Mouse (Mus musculus) myocyte (in vitro differentiated cells): ENCODE measurements around the gene Ggt5. TPM values are rescaled to one million over a fixed set of nuclear protein-coding genes. Genes with fewer than 3 reads are reported as not detected.

Source experiments
- H3K27me3 ChIP-seq: one replicate; pipeline ENCODE4 v1.6.1; 2011; ENCODE audit not compliant: control insufficient read depth, insufficient read depth, insufficient read length
- H3K36me3 ChIP-seq: one replicate; pipeline ENCODE4 v1.6.1; 2011; ENCODE audit not compliant: control insufficient read depth, insufficient read depth
- H3K4me2 ChIP-seq: one replicate; pipeline ENCODE4 v1.6.1; 2011; ENCODE audit warnings: low read depth, control low read depth
- H3K4me3 ChIP-seq: one replicate; pipeline ENCODE4 v1.5.1; 2011; ENCODE audit warnings: mild to moderate bottlenecking, control low read depth, moderate library complexity
- H3K79me2 ChIP-seq: one replicate; pipeline ENCODE4 v1.6.1; 2011; ENCODE audit not compliant: control insufficient read depth, insufficient read depth
- H3ac ChIP-seq: one replicate; pipeline ENCODE4 v1.6.1; 2011; ENCODE audit not compliant: control insufficient read depth, insufficient read length
- CEBPB ChIP-seq: IDR thresholded peaks from 2 replicates; pipeline ENCODE4 v1.6.1; 2011; ENCODE audit warnings: mild to moderate bottlenecking, moderate library complexity; ENCODE audit not compliant: poor library complexity, insufficient read depth, severe bottlenecking
- E2F4 ChIP-seq: IDR thresholded peaks from one replicate; pipeline ENCODE4 v1.6.1; 2011; ENCODE audit warnings: mild to moderate bottlenecking, control low read depth, moderate library complexity; ENCODE audit not compliant: insufficient read depth
- MAX ChIP-seq: IDR thresholded peaks from one replicate; pipeline ENCODE4 v1.6.1; 2011; ENCODE audit warnings: low read depth, mild to moderate bottlenecking, control low read depth
- MYOD1 ChIP-seq, 3 experiments: IDR thresholded peaks; one replicate each; pipeline ENCODE4 v1.6.1; 2011; ENCODE audit warnings: control low read depth in 2 of 3, low read depth in 2 of 3, mild to moderate bottlenecking in 2 of 3, moderate library complexity in 1 of 3; ENCODE audit not compliant: insufficient read length in 2 of 3, control insufficient read depth in 1 of 3
- MYOG ChIP-seq, 3 experiments: IDR thresholded peaks; one replicate each; pipeline ENCODE4 v1.6.1; 2011; ENCODE audit warnings: control low read depth in 2 of 3, low read depth in 2 of 3, mild to moderate bottlenecking in 2 of 3; ENCODE audit not compliant: insufficient read length in 2 of 3, control insufficient read depth in 1 of 3, insufficient read depth in 1 of 3
- POLR2A ChIP-seq: IDR thresholded peaks from one replicate; pipeline ENCODE4 v1.6.1; 2011; ENCODE audit warnings: low read depth, mild to moderate bottlenecking, control low read depth, moderate library complexity; ENCODE audit not compliant: insufficient read length
- POLR2AphosphoS2 ChIP-seq: IDR thresholded peaks from one replicate; pipeline ENCODE4 v1.6.1; 2011; ENCODE audit warnings: low read depth, control low read depth; ENCODE audit not compliant: insufficient read length
- REST ChIP-seq: IDR thresholded peaks from one replicate; pipeline ENCODE4 v1.6.1; 2011; ENCODE audit warnings: mild to moderate bottlenecking, control low read depth, moderate library complexity; ENCODE audit not compliant: insufficient read depth, insufficient read length
- SRF ChIP-seq: IDR thresholded peaks from one replicate; pipeline ENCODE4 v1.6.1; 2011; ENCODE audit warnings: low read depth; ENCODE audit not compliant: control insufficient read depth, insufficient read length
- TCF12 ChIP-seq: IDR thresholded peaks from one replicate; pipeline ENCODE4 v1.6.1; 2011; ENCODE audit warnings: mild to moderate bottlenecking, control low read depth; ENCODE audit not compliant: poor library complexity, insufficient read depth, severe bottlenecking
- TCF3 ChIP-seq: IDR thresholded peaks from one replicate; pipeline ENCODE4 v1.6.1; 2011; ENCODE audit warnings: low read depth, control low read depth; ENCODE audit not compliant: insufficient read length
- USF1 ChIP-seq: IDR thresholded peaks from one replicate; pipeline ENCODE4 v1.6.1; 2011; ENCODE audit warnings: low read depth, mild to moderate bottlenecking, control low read depth, moderate library complexity
- polyA plus RNA-seq: library from polyadenylated mRNA; unstranded; fragments of >200 nt; fragmentation: generic; extraction: Trizol; gene quantifications from one replicate; pipeline ENCODE4 v1.2.1, GENCODE M21; 2012; ENCODE audit warnings: missing spikeins

Ggt5 gene
- polyA plus RNA-seq, 1 experiment: 0.22 TPM

GRCm38 (mm10) chr10:75568851-75569250 is 20.3 kb upstream of the Ggt5 start:
- H3K36me3 ChIP-seq: no peaks in the 10 kb centered on the region
- H3K4me3 ChIP-seq: no peak overlapping the region
- no peak for TF ChIP-seq TCF12
- TF ChIP-seq TCF3: no peak
- TF ChIP-seq MYOD1 (IDR thresholded peaks at IDR 0.05; ENCODE audit: control insufficient read depth in 1 of 3, insufficient read length in 2 of 3, low read depth in 2 of 3): no peak
- TF ChIP-seq POLR2A: no peak
- no peak for TF ChIP-seq E2F4
- no peak for TF ChIP-seq CEBPB
- no peak for TF ChIP-seq SRF
- TF ChIP-seq USF1: no peak
- TF ChIP-seq MYOG (IDR thresholded peaks at IDR 0.05; ENCODE audit: control insufficient read depth in 1 of 3, insufficient read depth in 1 of 3, insufficient read length in 2 of 3, low read depth in 2 of 3): no peak
- no peak for TF ChIP-seq POLR2AphosphoS2
- TF ChIP-seq REST: no peak
- TF ChIP-seq MAX: no peak
- H3K27me3 ChIP-seq: no peaks in the 10 kb centered on the region
- H3ac ChIP-seq: no peak overlapping the region
- no peak overlapping the region for H3K4me2 ChIP-seq
- no peaks in the 10 kb centered on the region for H3K79me2 ChIP-seq

GRCm38 (mm10) chr10:75570981-75571657 is 18.0 kb upstream of the Ggt5 start:
- no peak overlapping the region for H3K4me3 ChIP-seq
- no peak overlapping the region for H3K4me2 ChIP-seq
- H3K79me2 ChIP-seq: no peaks in the 10 kb centered on the region
- no peaks in the 10 kb centered on the region for H3K36me3 ChIP-seq
- TF ChIP-seq E2F4: no peak
- TF ChIP-seq SRF: no peak
- no peak for TF ChIP-seq TCF12
- no peak for TF ChIP-seq MAX
- no peak for TF ChIP-seq POLR2AphosphoS2
- no peak for TF ChIP-seq USF1
- TF ChIP-seq POLR2A: no peak
- no peak for TF ChIP-seq MYOD1 (IDR thresholded peaks at IDR 0.05; ENCODE audit: control insufficient read depth in 1 of 3, insufficient read length in 2 of 3, low read depth in 2 of 3)
- no peak for TF ChIP-seq CEBPB
- no peak for TF ChIP-seq REST
- H3K27me3 ChIP-seq: no peaks in the 10 kb centered on the region
- H3ac ChIP-seq: no peak overlapping the region

- Histone ChIP-seq H3K4me2 (no peak overlapping the region), H3K79me2 (no peaks in the 10 kb centered on the region), H3K4me3 (no peak overlapping the region), H3ac (no peak overlapping the region), H3K36me3 (no peaks in the 10 kb centered on the region), H3K27me3 (no peaks in the 10 kb centered on the region)
- TF ChIP-seq MAX (no peak), POLR2A (no peak), POLR2AphosphoS2 (no peak), MYOG (IDR thresholded peaks at IDR 0.05; ENCODE audit: control insufficient read depth in 1 of 3, insufficient read depth in 1 of 3, insufficient read length in 2 of 3, low read depth in 2 of 3) (no peak), SRF (no peak), REST (no peak), TCF3 (no peak), MYOD1 (IDR thresholded peaks at IDR 0.05; ENCODE audit: control insufficient read depth in 1 of 3, insufficient read length in 2 of 3, low read depth in 2 of 3) (no peak)
These were observed 17.2 kb upstream of the Ggt5 start for GRCm38 (mm10) chr10:75571937-75572336.

GRCm38 (mm10) chr10:75573181-75573580 is 16.0 kb upstream of the Ggt5 start:
- no peak overlapping the region for H3K4me2 ChIP-seq
- no peak overlapping the region for H3ac ChIP-seq
- peaks cover 9% of the 10 kb centered on the region for H3K27me3 ChIP-seq
- H3K79me2 ChIP-seq: no peaks in the 10 kb centered on the region
- no peak overlapping the region for H3K4me3 ChIP-seq
- TF ChIP-seq POLR2A (no peak), POLR2AphosphoS2 (no peak), REST (no peak), USF1 (no peak), E2F4 (no peak), MYOG (IDR thresholded peaks at IDR 0.05; ENCODE audit: control insufficient read depth in 1 of 3, insufficient read depth in 1 of 3, insufficient read length in 2 of 3, low read depth in 2 of 3) (no peak), MYOD1 (IDR thresholded peaks at IDR 0.05; ENCODE audit: control insufficient read depth in 1 of 3, insufficient read length in 2 of 3, low read depth in 2 of 3) (no peak), SRF (no peak), MAX (no peak), TCF3 (no peak), CEBPB (no peak), TCF12 (no peak)
- no peaks in the 10 kb centered on the region for H3K36me3 ChIP-seq
